Mouse (Mus musculus) gastrocnemius, postnatal 14 days (tissue): ENCODE data around the gene Rasd1. TPM values are rescaled to one million over a fixed set of nuclear protein-coding genes. Genes with fewer than 3 reads are reported as not detected.

Source experiments
- DNase-seq: peaks from one replicate; pipeline ENCODE4 v3.0.0; 2021; ENCODE audit warnings: mixed read lengths
- intact Hi-C: fragments of 180-260 bp; cut with DNase I; formaldehyde crosslinking; loops from one replicate; pipeline ENCODE4 v1.15.1; 2025; ENCODE audit warnings: low total_unique reads
- long read RNA-seq, 2 experiments: library from polyadenylated mRNA; stranded (forward); transcript quantifications; one replicate each; pipeline ENCODE4 v2.0.0; 2021
- total RNA-seq, 2 experiments: library from RNA; stranded (reverse); gene quantifications; 2 replicates each; pipeline ENCODE4 v1.2.3; 2021

Rasd1 gene
- 1 to 10 TPM; 1.5 to 1.8 TPM for total RNA-seq
- long read RNA-seq, experiment 1, partial matches to known transcripts, result 0 of 1 reads
- long read RNA-seq, experiment 1, other reads (novel, unspliced or antisense), result 0 of 1 reads
- long read RNA-seq, experiment 2, partial matches to known transcripts, result 0 of 3 reads
- long read RNA-seq, experiment 2, other reads (novel, unspliced or antisense), result 0 of 3 reads

DNA sequence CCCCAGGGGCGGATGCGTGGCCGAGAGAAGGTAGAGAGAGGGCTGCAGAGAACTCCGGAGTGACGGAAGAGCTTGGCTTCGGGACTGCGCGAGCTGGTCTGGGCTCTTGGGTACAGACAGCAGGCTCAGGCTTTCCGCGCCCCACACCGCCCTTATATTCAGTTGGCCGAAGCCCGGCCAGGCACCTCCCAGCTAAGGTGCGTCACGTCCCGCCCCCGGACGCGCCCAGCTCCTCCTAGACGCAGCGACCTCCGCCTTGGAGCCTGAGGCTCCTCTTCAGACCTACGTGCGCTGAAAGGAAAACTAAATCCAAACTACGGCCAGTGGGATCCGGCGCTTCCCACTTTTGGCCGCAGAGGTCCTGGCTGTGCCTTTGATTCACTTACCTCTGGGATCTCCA lies at the start of gene Rasd1:
Gene Rasd1, minus strand, starts transcription at position 127 of the 400 bp plus-strand sequence.
- peak; percentile 80 for DNase-seq
- intact Hi-C loops, result loop anchor here (5.0 kb wide), 3 partner anchors 42 to 112 kb away; no protein-coding TSS in a partner anchor

DNA sequence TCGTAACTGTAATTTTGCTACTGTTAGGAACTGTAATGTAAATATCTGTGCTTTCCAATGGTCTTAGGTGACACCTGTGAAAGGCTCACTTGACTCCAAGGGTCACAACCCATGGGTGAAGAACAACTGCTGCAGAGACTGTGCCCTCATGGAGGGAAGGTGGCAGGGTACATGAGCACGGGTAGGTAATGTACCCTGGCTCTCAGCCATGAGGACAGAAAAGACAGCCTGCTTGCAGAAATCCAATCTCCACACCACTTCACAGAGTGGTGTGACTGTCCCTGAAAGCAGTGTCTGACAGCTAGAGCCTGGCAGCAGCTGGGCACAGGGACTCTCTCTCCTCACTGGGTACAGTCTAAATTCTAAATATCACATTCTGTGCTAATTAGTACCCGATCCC lies 46.8 kb upstream of the Rasd1 start:
- DNase-seq, result no peak
- intact Hi-C loops, result no loop called here

DNA sequence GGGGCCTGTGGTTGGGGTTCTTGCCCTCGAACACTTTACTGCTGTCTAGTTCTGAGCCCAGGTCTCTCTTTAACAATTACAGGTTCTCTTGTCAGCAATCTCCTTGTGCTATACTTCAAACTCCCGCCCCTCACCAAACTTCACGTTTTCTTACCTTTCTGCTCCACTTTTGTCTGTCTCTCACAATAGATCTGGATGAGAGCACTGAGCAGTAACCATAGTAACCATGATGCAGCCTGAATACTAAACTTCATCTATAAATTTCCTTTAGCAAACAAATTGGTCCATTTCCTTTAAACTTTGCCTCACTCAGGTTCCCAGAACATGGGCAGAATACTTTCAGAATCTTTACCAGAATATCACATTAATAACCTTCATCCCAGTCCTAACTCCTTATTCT lies 44.7 kb upstream of the Rasd1 start:
- DNase-seq, result no peak
- intact Hi-C loops, result loop anchor here (5.0 kb wide), 1 partner anchor 42 kb away; no protein-coding TSS in a partner anchor

DNA sequence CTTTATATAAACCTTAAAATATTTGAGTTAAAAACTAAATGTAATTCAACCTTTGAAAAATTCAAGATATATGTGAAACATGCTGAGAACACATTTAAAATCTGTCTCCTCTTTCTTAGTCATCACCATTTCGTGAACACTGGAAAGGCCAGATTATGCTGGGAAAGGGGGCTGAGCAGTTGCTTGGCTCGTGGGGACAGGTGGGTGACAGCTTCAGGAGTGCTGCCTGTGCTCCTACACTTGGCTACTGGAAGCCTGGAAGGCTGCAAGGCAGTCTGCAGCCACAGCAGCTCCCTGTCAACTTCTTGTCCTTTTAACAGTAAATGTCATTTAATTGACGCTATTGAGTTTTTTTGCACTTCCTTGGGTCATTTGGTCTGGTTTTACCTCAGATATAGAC lies 41.1 kb upstream of the Rasd1 start:
- no peak for DNase-seq
- intact Hi-C loops, result loop anchor here (5.0 kb wide), 1 partner anchor 39 kb away; no protein-coding TSS in a partner anchor

DNA sequence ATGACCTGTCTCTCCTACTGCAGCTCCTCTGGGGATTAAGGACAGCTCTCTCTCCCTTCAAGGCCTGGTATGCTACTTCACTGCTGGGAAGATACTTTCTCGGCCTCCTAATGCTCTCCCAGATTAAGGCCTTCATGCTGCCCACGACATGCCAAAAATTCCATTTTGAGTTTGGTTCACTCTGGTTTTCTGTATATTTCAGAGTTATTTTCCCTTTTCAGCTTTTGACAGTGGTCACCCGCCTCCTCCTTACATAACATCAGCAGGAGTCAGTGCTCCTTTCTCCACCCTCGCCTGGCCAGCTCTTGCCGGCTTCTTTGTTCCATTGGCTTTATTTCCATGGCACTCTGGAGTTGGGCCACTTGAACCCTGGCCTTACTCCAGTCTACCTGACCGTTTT lies 40.0 kb upstream of the Rasd1 start:
- no peak for DNase-seq
- intact Hi-C loops, result loop anchor here (5.0 kb wide), 1 partner anchor 37 kb away; no protein-coding TSS in a partner anchor

DNA sequence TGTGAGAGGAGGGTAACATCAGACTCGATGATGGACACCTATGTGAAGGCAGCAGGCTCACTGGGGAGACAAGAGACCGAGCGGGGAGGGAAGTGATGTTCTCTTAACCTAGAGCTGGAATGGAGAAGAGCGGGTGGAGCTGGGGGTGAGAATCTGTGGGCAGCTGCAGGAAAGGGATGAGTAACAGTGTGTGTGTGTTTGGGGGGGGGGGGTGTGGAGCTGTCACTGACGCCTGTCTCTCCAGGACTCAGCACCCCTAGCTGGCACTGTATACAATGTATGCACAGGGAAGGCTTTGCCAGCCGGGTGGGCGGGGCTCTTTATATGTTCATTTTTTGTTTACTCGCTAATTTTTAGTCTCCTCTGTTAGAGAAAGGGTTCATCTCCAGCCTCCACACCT lies 39.1 kb upstream of the Rasd1 start:
- no peak for DNase-seq
- intact Hi-C loops, result no loop called here

DNA sequence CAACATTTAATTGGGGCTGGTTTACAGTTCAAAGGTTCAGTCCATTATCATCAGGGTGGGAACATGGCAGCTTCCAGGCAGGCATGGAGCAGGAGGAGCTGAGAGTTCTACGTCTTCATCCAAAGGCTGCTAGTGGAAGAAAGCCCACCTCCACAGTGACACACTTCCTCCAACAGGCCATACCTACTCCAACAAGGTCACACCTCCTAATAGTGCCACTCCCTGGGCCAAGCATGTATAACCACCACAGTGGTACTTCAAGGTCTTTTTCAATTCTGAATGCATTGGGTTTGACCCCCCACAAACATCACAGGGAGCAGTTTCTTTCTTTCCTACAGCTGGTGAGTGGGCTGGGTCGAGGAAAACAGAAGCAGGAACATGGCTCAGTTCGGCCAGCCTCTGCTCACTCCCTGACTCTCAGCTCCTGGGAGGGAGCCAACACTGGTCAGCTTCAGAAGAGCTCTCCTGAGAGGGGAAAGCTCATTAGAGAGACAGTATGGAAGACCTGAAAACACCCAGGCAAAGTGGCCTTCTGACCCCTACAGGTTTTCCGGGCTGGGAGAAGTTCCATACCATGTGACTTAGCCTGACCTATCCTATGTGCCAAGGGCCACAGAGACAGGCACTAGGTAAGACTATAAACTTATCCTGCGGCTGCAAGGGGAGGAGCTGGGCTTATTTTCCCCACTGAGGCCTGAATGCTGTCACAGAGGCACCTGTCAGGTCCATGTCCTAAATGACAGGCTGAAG lies 36.7 kb upstream of the Rasd1 start:
- intact Hi-C loops, result no loop called here
- no peak for DNase-seq

DNA sequence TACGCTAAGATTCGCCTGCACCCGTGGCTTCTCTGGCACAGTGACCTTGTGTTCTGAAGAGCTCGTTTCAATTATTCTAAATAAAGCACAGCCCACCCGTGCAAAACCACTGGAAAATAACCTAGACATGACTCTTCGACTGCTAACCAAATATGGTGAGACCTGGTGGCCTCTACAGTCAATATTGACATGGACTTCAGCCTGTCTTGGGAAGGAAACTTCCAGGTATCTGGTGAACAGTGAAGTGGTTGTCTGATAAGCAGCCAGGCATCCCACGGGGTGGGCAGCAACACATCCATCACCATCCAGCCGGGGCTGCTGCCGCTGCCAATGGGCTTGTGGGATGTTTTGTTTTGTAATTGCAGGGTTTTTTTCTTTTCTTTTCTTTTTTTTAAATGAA lies 29.6 kb upstream of the Rasd1 start:
- intact Hi-C loops, result no loop called here
- DNase-seq, result no peak

DNA sequence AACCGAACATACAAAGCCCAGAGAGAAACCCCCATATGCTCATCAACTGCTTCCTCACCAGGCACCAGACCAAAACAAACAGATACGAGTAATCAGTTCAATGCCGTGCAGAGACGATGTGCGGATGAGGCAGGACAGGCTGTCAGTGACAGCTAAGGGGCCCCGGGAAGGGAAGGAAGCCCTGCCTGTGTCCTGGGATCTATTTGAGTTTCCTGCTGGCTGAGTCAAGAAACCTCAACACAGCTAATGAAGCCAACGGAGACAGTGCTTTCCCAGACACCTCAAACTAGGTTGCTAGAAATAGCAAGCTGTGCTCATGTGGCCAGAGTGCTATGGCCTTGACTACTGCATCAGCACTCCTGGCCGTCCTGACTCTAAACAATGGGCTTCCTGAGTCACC lies 26.6 kb upstream of the Rasd1 start:
- DNase-seq, result no peak
- intact Hi-C loops, result no loop called here

DNA sequence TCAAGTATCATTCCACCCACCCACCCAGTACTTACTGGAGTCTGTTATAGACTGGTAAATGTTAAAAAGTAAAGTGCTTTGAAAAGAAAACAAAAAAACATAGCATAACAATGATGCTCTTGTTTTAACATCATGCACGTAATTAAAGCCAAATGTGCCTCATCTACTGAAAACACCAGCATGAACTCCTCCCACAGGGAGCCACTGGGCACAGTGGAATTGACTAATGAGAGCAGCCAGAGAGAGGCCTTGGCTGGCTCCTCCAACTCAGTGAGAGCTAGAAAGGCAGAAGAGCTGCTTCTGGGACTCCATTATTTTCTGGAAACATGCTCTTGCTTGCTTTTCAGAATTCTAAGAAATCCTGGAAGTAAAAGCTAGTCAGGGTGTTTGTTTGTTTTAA lies 24.7 kb upstream of the Rasd1 start:
- DNase-seq, result no peak
- intact Hi-C loops, result no loop called here

DNA sequence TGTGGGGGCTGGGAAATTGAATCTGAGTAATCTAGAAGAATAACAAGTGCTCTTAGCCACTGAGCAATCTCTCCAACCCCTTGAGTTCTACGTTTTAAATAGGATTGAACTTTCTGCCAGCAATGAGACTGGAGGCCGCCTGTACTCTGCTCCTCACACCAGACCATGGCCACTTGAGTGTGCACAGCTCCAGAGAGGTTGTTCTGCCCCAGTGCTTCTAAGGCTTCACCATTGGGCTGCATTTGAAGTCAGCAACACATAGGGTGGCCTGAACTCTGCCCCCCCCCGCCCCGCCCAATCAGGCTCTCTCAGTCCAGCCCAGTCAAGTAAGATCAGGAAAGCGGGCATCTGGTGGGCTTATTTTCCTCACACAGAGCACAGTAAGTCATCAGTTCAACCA lies 13.1 kb upstream of the Rasd1 start:
- intact Hi-C loops, result no loop called here
- no peak for DNase-seq

DNA sequence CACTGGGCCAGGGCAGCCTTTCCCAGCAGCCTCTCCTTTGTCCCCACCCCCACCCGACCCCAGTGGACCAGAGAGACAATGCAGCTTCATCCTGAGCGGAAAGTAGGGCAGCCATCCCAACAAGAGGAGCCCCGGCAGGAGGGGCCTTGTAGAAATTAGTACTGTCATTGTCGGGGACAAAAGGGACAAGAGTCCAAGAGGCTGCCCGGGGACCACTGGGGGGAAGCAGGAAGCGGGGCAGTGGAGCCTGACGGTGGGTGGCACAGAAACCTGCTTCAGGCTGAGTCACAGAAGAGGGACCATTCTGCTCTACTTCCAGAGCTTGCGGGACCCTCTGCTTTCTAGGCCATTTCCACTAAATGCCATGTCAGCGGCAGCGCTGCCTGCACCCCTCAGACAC lies 10.5 kb upstream of the Rasd1 start:
- DNase-seq, result no peak
- intact Hi-C loops, result no loop called here

DNA sequence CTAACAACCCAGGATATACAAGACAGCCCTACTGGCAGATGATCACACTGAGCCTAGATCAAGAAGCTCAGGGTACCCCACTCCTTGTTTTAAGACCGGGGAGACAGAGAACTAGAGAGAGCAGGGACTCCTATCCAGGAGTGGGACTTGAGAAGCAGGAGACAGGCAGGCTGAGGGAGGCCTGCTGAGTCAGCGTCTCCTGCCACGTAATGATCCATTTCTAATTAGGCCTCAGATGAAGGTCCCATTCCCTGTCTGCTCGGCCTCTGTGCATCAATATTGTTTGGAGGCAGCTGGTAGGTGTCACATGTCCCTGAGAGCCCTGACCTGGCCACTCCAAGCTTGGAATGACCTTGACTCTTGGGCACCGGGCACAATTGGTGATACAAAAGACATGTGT lies 8.6 kb upstream of the Rasd1 start:
- intact Hi-C loops, result no loop called here
- no peak for DNase-seq

DNA sequence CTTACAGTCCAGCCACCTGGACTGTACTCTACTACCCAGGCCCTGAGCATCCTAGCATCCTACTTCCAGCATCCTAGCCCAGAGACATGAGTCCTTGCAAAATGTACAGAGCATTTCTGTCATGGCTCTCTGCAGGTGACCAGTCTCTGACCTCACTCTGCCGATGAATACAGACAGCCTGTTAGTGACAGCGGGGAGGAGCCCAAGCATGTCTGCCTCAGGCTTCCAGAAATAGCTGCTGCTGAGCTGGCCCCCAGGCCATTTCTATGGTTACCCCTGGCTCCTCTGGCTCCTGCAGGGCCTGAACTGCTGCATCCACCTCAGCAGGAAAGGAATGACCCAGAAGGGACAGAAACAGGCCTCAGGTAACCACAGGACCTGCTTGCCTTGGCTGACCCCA lies 6.9 kb upstream of the Rasd1 start:
- intact Hi-C loops, result no loop called here
- DNase-seq, result no peak

DNA sequence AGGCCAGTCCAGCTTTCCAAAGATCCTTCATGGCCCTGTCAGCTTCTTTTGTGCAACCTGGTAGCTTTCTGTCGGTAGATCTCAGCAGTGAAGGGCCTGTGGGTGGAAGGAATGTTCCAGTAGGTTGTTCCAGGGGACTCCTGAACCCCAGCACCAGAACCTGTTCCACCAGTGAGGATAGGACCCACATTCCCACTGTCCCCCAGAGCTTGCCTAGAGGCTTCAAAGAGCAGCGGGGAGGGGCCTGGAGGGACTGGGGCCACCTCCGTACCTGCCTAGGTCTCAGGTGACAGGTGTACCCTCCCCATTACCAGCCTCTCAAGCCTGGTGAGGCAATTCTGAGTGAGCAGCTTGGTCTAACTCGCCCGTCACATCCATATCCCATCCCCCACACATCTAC lies 6.0 kb upstream of the Rasd1 start:
- no peak for DNase-seq
- intact Hi-C loops, result no loop called here

DNA sequence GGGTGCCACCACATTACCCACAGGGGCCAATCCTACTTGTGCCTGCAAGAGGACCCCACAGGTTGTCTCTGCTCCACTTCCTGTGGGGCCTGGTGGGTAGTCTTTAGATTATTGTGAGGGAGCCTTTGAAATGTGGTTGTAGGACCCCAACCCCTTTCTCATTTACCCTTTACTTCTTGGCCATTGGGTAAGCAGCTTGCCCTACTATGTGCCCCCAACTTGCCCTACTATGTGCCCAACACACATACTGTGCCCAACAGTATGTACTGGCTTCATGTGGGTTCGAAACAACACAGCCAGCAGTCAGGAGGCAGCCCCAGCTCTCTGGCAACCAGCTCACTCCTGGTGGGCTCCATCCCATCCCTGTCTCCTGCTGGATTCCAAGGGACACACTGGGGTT lies 3.0 kb upstream of the Rasd1 start:
- intact Hi-C loops, result loop anchor here (5.0 kb wide), 3 partner anchors 40 to 110 kb away; no protein-coding TSS in a partner anchor

DNA sequence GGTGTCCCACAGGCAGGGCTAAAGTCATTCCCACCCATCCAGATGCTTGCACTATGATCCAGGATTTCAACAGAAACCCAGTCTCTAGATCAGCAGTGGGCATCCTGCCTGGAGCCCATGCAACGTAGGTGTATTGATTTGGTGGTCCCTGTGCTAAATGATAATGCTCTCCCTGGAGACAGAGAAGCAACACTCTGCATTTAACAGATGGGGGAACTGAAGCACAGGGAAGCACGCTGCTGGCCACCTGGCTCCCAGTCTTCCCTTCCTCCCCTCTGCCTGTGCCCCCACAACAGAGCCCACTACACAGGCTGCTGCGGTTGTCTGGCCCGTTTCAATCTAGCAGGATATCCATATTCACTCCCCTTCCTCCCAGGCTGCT lies 1.3 kb upstream of the Rasd1 start:
- intact Hi-C loops, result loop anchor here (5.0 kb wide), 3 partner anchors 41 to 111 kb away; no protein-coding TSS in a partner anchor
- DNase-seq, result no peak

More for the DNA sequence above, 3.0 kb upstream of the Rasd1 start:
- DNase-seq, result no peak

DNA sequence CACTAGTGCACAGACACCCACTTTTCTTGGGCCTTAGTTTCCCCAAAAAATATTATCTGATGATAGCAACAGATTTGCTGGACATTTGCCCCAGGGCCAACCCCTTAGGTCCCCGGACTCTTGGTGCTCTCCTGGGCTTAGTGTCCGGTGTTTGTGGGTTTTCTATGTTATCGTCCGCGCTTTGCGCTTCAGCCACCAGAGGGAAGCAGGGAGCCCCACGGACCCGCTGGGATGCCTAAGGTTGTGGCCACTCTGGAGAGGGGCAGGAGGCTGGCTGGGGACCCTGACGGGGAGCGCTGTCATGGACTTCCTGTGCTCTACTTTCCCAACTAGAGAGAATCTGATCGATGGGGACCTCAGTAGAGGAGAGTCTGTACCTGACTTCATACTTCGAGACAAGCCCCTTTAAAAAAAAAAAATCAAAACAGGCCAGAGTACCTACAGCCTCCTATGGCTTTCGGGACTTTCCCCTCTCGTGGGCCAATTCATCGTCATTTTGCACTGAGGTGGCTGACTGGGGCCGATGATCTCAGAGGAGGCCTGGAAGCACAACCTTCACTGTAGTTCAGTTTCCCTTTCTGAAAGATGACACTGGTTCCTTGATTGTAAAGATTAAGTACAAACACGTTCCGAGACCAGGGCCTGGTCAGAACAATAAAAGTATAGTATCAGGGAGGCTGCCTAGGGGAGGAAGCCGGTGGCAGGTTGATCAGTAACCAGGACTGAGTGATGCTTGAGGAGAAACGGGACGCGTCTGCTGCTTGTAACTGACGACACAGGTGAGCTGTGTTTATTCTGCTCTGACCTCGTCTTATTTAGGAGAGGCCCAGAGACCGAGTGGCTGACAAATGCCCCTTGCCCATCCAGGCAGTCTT lies 720 bp upstream of the Rasd1 start:
- intact Hi-C loops, result loop anchor here (5.0 kb wide), 3 partner anchors 42 to 112 kb away; no protein-coding TSS in a partner anchor
- peak; percentile 74 for DNase-seq

DNA sequence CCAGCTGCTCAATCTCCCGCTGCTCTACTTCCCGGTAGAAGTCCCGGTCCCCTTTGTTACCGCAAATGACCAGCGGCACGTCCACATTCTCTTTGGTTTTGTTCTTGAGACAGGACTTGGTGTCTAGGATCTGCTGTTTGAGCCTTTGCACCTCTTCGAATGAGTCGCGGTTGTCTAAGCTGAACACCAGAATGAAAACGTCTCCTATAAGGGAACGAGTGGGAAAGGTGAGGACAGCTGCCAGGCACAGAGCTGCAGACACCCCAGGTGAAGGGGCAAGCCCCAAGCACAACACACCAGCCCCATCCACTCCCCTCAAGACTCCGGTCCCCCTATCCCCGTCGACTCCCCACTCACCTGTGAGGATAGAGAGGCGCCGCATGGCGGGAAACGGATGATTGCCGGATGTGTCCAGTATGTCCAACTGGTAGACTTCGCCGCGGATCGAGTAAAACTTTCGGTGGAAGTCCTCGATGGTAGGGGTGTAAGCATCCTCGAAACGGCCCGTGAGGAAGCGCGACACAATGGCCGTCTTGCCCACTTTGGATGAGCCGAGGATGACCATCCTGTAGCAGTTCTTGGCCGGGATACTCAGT lies 483 bp downstream of the Rasd1 start:
- DNase-seq, result no peak
- intact Hi-C loops, result no loop called here
